Mouse (Mus musculus) urinary bladder, adult 2 months (tissue): Measurements from ENCODE around the gene Mmp14. TPM values are rescaled to one million over a fixed set of nuclear protein-coding genes. Genes with fewer than 3 reads are reported as not detected.

Experiments used
- DNase-seq: peaks from one replicate; pipeline ENCODE4 v3.0.0; 2022; ENCODE audit warnings: low spot score
- polyA plus RNA-seq: library from polyadenylated mRNA; depleted of rRNA; stranded (reverse); fragments of >200 nt; gene quantifications from 2 replicates; pipeline ENCODE4 v1.2.3, GENCODE M21; 2012; rRNA removed

Mmp14 gene
- polyA plus RNA-seq, 1 experiment = 226 TPM

- no peak for DNase-seq
These were observed 43.3 kb downstream of the Mmp14 start for GRCm38 (mm10) chr14:54474744-54475143.

GRCm38 (mm10) chr14:54475941-54476844 lies 44.8 kb downstream of the Mmp14 start, which contains the start of gene Rem2:
TSS of gene Rem2 (plus strand) at chr14:54476100.
- DNase-seq = peak; percentile 25

GRCm38 (mm10) chr14:54477172-54477909 lies 45.9 kb downstream of the Mmp14 start:
- DNase-seq = no peak

- no peak for DNase-seq
These were observed 48.1 kb downstream of the Mmp14 start for GRCm38 (mm10) chr14:54479451-54479920.

- DNase-seq = no peak
These were observed 49.3 kb downstream of the Mmp14 start for GRCm38 (mm10) chr14:54480673-54481072.

- DNase-seq = no peak
These were observed 50.0 kb downstream of the Mmp14 start for GRCm38 (mm10) chr14:54481402-54481801.

DNA sequence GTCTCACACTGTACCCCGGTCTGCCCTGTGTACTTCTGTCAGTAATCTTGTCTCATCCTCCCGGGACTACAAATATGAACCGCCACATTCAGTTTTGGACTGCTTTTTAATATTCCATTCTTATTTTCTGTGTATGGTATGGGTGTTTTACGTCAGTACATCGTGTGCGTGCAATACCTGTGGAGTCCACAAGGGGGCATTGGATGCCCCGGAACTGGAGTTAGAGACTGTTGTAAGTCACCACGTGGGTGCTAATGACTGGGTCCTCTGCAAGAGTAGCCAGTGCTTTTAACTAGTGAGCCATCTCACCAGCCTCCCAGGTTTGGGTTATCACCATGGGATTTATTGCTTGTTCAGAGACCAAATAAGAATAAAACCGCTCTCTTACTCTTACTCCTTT lies 51.1 kb downstream of the Mmp14 start:
- no peak for DNase-seq

DNA sequence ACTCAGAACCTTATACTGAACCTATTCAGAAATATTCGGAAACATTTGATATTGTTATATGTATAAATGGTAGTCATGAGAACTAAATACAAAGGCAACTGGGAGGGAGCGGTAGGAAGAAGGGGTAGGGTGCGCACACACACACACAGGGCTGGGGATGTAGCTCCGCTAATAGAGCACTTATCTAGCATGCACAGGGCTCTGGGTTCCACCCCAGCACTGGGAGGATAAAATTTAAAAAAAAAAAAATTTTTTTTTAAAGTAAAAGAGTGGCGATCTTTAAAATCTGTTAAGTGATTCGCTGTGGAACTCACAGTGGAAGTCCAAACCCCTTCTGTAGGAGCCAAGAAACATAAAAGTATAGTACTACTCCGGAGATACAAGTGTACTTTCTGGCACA lies 54.5 kb downstream of the Mmp14 start:
- DNase-seq = no peak

DNA sequence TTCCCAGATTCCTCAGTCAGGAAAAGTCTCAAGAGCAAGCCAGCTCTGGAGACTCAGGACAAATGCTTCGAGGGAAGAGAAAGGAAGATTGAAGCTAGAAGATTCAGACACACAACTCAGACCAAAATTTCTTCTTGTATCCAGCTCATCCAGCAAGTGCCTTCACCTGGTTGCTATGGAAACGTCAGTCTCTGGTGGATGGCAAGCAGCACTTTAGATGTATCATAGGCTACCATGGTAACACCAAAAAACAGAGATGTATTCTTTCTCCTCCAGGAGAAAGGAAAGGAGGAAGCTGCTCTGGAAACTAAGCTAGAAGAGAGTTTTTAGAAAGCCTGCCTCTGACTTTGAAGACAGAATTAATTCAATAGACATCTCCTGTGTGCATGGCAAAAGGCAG lies 56.3 kb downstream of the Mmp14 start:
- DNase-seq = no peak

DNA sequence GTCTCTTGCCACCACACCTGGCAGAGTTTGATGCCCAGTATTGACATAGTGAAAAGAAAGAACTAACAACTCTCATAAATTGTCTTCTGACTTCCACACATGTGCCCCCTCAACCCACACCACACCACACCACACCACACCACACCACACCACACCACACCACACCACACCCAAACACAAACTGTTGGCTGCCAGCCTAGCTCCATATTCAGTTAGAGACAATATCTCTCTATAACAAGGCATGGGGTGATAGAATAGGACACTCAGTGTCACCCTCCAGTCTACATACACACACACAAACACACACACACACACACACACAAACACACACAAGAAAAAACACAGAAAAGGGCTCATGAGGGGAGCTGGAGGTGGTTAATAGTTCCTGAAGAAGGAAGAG lies 56.9 kb downstream of the Mmp14 start:
- no peak for DNase-seq

- DNase-seq = no peak
These were observed 61.1 kb downstream of the Mmp14 start for GRCm38 (mm10) chr14:54492345-54493131.

DNA sequence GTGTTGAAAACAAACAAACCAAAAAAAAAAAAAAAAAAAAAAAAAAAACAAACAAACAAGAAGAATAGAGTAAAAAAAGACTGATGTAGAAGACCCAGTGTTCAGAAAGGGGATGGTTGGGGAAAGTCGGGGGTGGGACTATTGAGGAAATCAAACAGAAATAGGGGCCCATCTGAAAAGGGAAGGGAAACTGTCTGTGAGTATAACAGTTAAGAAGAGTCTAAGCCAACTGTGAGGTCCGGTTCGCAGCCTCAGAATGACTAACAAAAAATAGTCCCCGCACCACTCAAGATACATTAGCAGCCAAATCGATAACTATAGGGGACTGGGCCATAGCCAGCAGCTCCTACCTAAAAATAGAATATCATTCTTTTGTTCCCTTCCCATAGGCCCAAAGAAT lies 61.8 kb downstream of the Mmp14 start:
- no peak for DNase-seq

- DNase-seq = no peak
These were observed 62.8 kb downstream of the Mmp14 start for GRCm38 (mm10) chr14:54494234-54494633.

Other genes with a start within 250 kb of the Mmp14 start
- gene Dad1, start 177.5 kb upstream of the Mmp14 start, polyA plus RNA-seq = 228 and 295 TPM in 2 replicates
- gene Abhd4, start 177.4 kb upstream of the Mmp14 start, polyA plus RNA-seq = 38.1 and 62.8 TPM in 2 replicates
- not detected in 2 replicates for gene Olfr49, start 146.7 kb upstream of the Mmp14 start, polyA plus RNA-seq
- gene Oxa1l, start 70.8 kb upstream of the Mmp14 start, polyA plus RNA-seq = 61.4 and 65.5 TPM in 2 replicates
- 8.9 TPM in 2 replicates for gene Slc7a7, start 13.8 kb upstream of the Mmp14 start, polyA plus RNA-seq
- 221 and 233 TPM in 2 replicates for gene Mrpl52, start 4.7 kb upstream of the Mmp14 start, polyA plus RNA-seq
- 81.0 and 93.8 TPM in 2 replicates for gene Lrp10, start 32.5 kb downstream of the Mmp14 start, polyA plus RNA-seq
- 0.28 and 0.32 TPM in 2 replicates for gene Rem2, start 44.5 kb downstream of the Mmp14 start, polyA plus RNA-seq
- 38.1 and 40.2 TPM in 2 replicates for gene Prmt5, start 85.9 kb downstream of the Mmp14 start, polyA plus RNA-seq
- gene Haus4, start 123.0 kb downstream of the Mmp14 start, polyA plus RNA-seq = 14.1 and 14.2 TPM in 2 replicates
- 38.5 and 43.1 TPM in 2 replicates for gene Ajuba, start 145.9 kb downstream of the Mmp14 start, polyA plus RNA-seq
- gene 4931414P19Rik, start 174.4 kb downstream of the Mmp14 start, polyA plus RNA-seq = 9.0 and 9.4 TPM in 2 replicates
- 146 and 179 TPM in 2 replicates for gene Psmb5, start 186.4 kb downstream of the Mmp14 start, polyA plus RNA-seq
- gene Psmb11, start 189.8 kb downstream of the Mmp14 start, polyA plus RNA-seq = not detected in 2 replicates
- gene Gm17606, start 209.3 kb downstream of the Mmp14 start, polyA plus RNA-seq = not detected in 2 replicates
- gene Cdh24, start 209.8 kb downstream of the Mmp14 start, polyA plus RNA-seq = 1.5 and 1.6 TPM in 2 replicates